ENCODE assay signal across 8 mouse cellular contexts in the genomic region with DNA sequence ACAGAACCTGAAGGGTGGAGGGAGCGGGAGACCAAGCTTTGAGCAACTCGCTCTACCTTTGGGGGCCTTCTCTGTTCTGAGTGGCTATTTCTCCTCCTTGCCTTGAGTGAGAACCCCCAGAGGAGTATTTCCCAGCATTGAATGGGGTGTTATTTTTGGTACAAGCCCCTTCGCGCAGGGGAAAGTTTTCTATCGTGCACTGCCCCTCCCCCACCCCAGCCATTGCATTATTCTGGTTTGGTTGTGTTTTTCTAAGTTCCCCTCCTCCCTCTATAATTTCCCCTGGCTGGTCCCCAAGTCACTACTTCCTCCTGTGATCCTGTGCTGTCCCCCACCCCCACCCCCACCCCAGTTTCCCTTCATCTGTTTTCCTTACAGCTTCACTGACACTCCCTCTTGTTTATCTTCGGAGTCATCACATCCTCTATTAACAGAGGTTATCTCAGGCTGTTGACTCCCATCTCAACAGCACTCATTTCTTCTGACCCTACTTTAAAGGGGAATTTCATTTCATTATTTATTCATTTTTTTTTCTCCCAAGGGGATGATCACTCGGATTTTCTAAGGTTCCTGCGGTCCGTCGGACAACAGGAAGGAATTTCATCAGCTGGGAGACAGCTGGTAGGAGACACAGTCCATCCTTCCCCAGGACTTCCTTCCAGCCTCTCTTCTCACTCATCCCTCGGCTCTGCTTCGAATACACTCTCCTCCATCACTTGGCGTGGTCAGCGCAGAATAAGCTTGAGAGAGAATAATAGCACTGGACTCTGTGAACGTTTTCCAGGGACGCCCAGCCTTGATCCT. TPM values are rescaled to one million over a fixed set of nuclear protein-coding genes. Genes with fewer than 3 reads are reported as not detected.
DNase-seq lines count a peak whose midpoint lies in the region; ATAC-seq and TF ChIP-seq lines count a peak whose summit lies in the region.

No protein-coding gene starts in this region.

- peak overlapping the region; percentile 55; the same call in 1 of the 2 replicates for H3K27ac ChIP-seq in kidney, adult 2 months (ENCODE audit: insufficient read depth, low read depth, low read length)
- no peak overlapping the region for H3K27ac ChIP-seq in thymus, adult 2 months (ENCODE audit: control insufficient read depth, insufficient read depth, low read length)
- H3K27ac ChIP-seq in forebrain, embryonic 15.5 days (replicated peaks): no peak overlapping the region

- H3K36me3 ChIP-seq in kidney, adult 2 months (ENCODE audit: control insufficient read depth, insufficient read depth, low read length): no peaks in the 10 kb centered on the region
- no peaks in the 10 kb centered on the region for H3K36me3 ChIP-seq in thymus, adult 2 months (ENCODE audit: control insufficient read depth, insufficient read depth, low read length)
- H3K36me3 ChIP-seq in forebrain, embryonic 15.5 days: no peaks in the 10 kb centered on the region

- H3K9me3 ChIP-seq in forebrain, embryonic 15.5 days: no peaks in the 10 kb centered on the region

- no peak overlapping the region for H3K4me3 ChIP-seq in kidney, adult 2 months (ENCODE audit: insufficient read depth, low read depth, low read length)
- H3K4me3 ChIP-seq in thymus, adult 2 months (ENCODE audit: control insufficient read depth, insufficient read depth, low read length): no peak overlapping the region
- no peak overlapping the region for H3K4me3 ChIP-seq in forebrain, embryonic 15.5 days

- 27% methylated on average over 16 of the region's 16 CpGs for WGBS in kidney, adult 2 months
- WGBS in thymus, adult 2 months: 52% methylated on average over 16 of the region's 16 CpGs
- WGBS in forebrain, embryonic 15.5 days: 74% methylated on average over 16 of the region's 16 CpGs

- no peak for TF ChIP-seq POLR2A in kidney, adult 2 months (IDR thresholded peaks at IDR 0.05; ENCODE audit: low read depth, low read length)
- TF ChIP-seq POLR2A in thymus, adult 2 months (IDR thresholded peaks at IDR 0.05; ENCODE audit: control insufficient read depth, extremely low read depth, insufficient read depth, low read length, poor library complexity): no peak

- TF ChIP-seq CTCF in kidney, adult 2 months (conservative IDR thresholded peaks at IDR 0.05; ENCODE audit: insufficient read depth, insufficient read length, low read depth, low read length): no peak
- TF ChIP-seq CTCF in thymus, adult 2 months (IDR thresholded peaks at IDR 0.05; ENCODE audit: borderline replicate concordance, control insufficient read depth, extremely low read depth, insufficient read depth, low read length, poor library complexity): no peak

- H3K27me3 ChIP-seq in kidney, adult 2 months (replicated peaks; ENCODE audit: control insufficient read depth, insufficient read depth, low read length): no peaks in the 10 kb centered on the region
- no peaks in the 10 kb centered on the region for H3K27me3 ChIP-seq in thymus, adult 2 months (ENCODE audit: control insufficient read depth, insufficient read depth, low read length)
- H3K27me3 ChIP-seq in forebrain, embryonic 15.5 days: no peaks in the 10 kb centered on the region

- peak; percentile 47 for ATAC-seq in common myeloid progenitor, adult 5-6 weeks (replicated peaks; ENCODE audit: low read depth, poor library complexity, severe bottlenecking)
- ATAC-seq in forebrain, embryonic 15.5 days (replicated peaks): no peak

- no peaks in the 10 kb centered on the region for H3K4me1 ChIP-seq in kidney, adult 2 months (ENCODE audit: control insufficient read depth, insufficient read depth, low read length)
- peaks cover 10% of the 10 kb centered on the region for H3K4me1 ChIP-seq in thymus, adult 2 months (replicated peaks; ENCODE audit: control insufficient read depth, insufficient read depth, low read length)
- H3K4me1 ChIP-seq in forebrain, embryonic 15.5 days: no peaks in the 10 kb centered on the region

- no peak overlapping the region for H3K4me2 ChIP-seq in forebrain, embryonic 15.5 days (replicated peaks)

- H3K9ac ChIP-seq in forebrain, embryonic 15.5 days (replicated peaks): no peak overlapping the region

- peak; percentile 9 for DNase-seq in adrenal gland, postnatal 10 days
- DNase-seq in adrenal gland, adult 8-10 months: no peak
- peak; percentile 67 for DNase-seq in kidney, adult 2 months
- peak; percentile 45 for DNase-seq in lung, postnatal 14 days
- DNase-seq in thymus, adult 2 months: no peak
- DNase-seq in urinary bladder, postnatal 36 days (ENCODE audit: low spot score in 2 of 2): no peak

RNA-seq across cellular contexts. Expression of a gene that starts 58.9 kb away (rescaled TPM):
- 10 to 100 TPM; 46.1 to 48.6 TPM for total RNA-seq in adrenal gland, postnatal 10 days (2021)
- 10 to 100 TPM; 16.1 to 34.9 (median 26.4) TPM for total RNA-seq in adrenal gland, adult 8-10 months (2022)
- total RNA-seq in common myeloid progenitor, adult 5-6 weeks (2017): 15.7 and 18.7 TPM in 2 replicates
- polyA plus RNA-seq in kidney, adult 2 months (2012; rRNA removed): 21.2 and 21.5 TPM in 2 replicates
- polyA plus RNA-seq in thymus, adult 2 months (2012; rRNA removed): 24.5 and 28.4 TPM in 2 replicates
- 16.2 and 16.5 TPM in 2 replicates for polyA plus RNA-seq in forebrain, embryonic 15.5 days (2015; fragmentation: Nextera tagmentation; extraction: Ambion mirVana)

Comparison
In these comparisons a context has a peak if more than half of its experiments do, and no peak if none do; other contexts are left out.
1. DNase-seq: peak in adrenal gland, postnatal 10 days (single experiment), kidney, adult 2 months (single experiment) and lung, postnatal 14 days (single experiment); none in adrenal gland, adult 8-10 months (single experiment), thymus, adult 2 months (single experiment) and urinary bladder, postnatal 36 days (0 of 2).